ENCODE assay signal across 23 mouse cellular contexts in genomic region chr11:44476445-44476844, GRCm38 (mm10). TPM values are rescaled to one million over a fixed set of nuclear protein-coding genes. Genes with fewer than 3 reads are reported as not detected.
DNase-seq lines count a peak whose midpoint lies in the region; TF ChIP-seq lines count a peak whose summit lies in the region.
"Had no signal": no experiment of that assay in that cellular context is flagged by ENCODE, and none has a peak within 500 bp of the region (broad histone marks: within the 10 kb centered on the region; RNA-seq: fewer than 3 reads in every experiment).

No protein-coding gene starts in this region.

- peaks cover 3 to 6% of the 10 kb centered on the region in 2 experiments; a peak in 3 of 4 replicates for H3K4me1 ChIP-seq in MEL (ENCODE audit: control insufficient read depth in 1 of 2, insufficient read depth in 2 of 2, low read length in 2 of 2)

- TF ChIP-seq EP300 in MEL (IDR thresholded peaks at IDR 0.05; ENCODE audit: low read depth in 1 of 2, low read length in 2 of 2): no peak

- no peak overlapping the region for H3K27ac ChIP-seq in MEL (ENCODE audit: control insufficient read depth, low read depth, low read length)
- H3K27ac ChIP-seq: hindbrain, embryonic 13.5 days; layer of hippocampus, adult 2 months; liver, embryonic 13.5 days; stomach, postnatal 0 days had no signal

- no peaks in the 10 kb centered on the region; the same call in 1 of the 2 replicates for H3K79me2 ChIP-seq in MEL (ENCODE audit: control insufficient read depth, insufficient read depth, low read length, poor library complexity)

- DNase-seq in CD4-positive helper T cell, adult 2 months (ENCODE audit: low read depth, low spot score): peak; percentile 43
- DNase-seq in MEL (ENCODE audit: low read depth, low spot score): peak; percentile 22
- peak; percentile 43 for DNase-seq in induced T-regulatory cell, adult 2 months (ENCODE audit: low read depth)
- peak; percentile 63 for DNase-seq in splenic B cell, adult 2 months (ENCODE audit: low read depth, low spot score)
- no peak for DNase-seq in layer of hippocampus, postnatal 36 days
- no peak for DNase-seq in frontal cortex, postnatal 14 days (ENCODE audit: low spot score in 2 of 2)
- no peak for DNase-seq in left cerebral cortex, postnatal 10 days (ENCODE audit: extremely low spot score in 1 of 2, low spot score in 2 of 2)
- DNase-seq: adrenal gland, postnatal 25 days; cerebellum, postnatal 10 days; forebrain, postnatal 0 days; gastrocnemius, postnatal 36 days; kidney, postnatal 25 days; liver, embryonic 13.5 days; lung, adult 2 months; right cerebral cortex, adult 18-20 months; right cerebral cortex, postnatal 4 days; thymus, postnatal 25 days had no signal

- no peak for TF ChIP-seq CTCF in MEL (IDR thresholded peaks at IDR 0.05 in 2 of 3, conservative IDR thresholded peaks at IDR 0.05 in 1 of 3; ENCODE audit: control insufficient read depth in 1 of 3, insufficient read depth in 1 of 3, low read depth in 2 of 3, low read length in 3 of 3, poor library complexity in 1 of 3, severe bottlenecking in 1 of 3)

- intact Hi-C loops in left cerebral cortex, postnatal 10 days (cut with DNase I): no loop called here

- no peaks in the 10 kb centered on the region for H3K9me3 ChIP-seq in MEL (replicated peaks; ENCODE audit: insufficient read depth, low read length)
- H3K9me3 ChIP-seq: G1E; hindbrain, embryonic 13.5 days; liver, embryonic 13.5 days had no signal

- TF ChIP-seq RAD21 in MEL (IDR thresholded peaks at IDR 0.05; ENCODE audit: low read depth, low read length): no peak

- H3K36me3 ChIP-seq in MEL (ENCODE audit: control insufficient read depth in 1 of 2, insufficient read depth in 2 of 2, low read length in 2 of 2): peaks cover 0 to 11% of the 10 kb centered on the region in 2 experiments; a peak in 2 of 4 replicates
- H3K36me3 ChIP-seq in splenic B cell, adult 2 months (ENCODE audit: control insufficient read depth, insufficient read depth, low read length, poor library complexity, severe bottlenecking): no peaks in the 10 kb centered on the region
- H3K36me3 ChIP-seq: hindbrain, embryonic 13.5 days had no signal

- no peaks in the 10 kb centered on the region for H3K27me3 ChIP-seq in MEL (ENCODE audit: control insufficient read depth in 1 of 2, insufficient read depth in 2 of 2, low read length in 2 of 2)
- H3K27me3 ChIP-seq in splenic B cell, adult 2 months (ENCODE audit: control insufficient read depth, insufficient read depth, low read length, poor library complexity, severe bottlenecking): no peaks in the 10 kb centered on the region
- H3K27me3 ChIP-seq: CH12.LX; hindbrain, embryonic 13.5 days; liver, embryonic 13.5 days had no signal

- TF ChIP-seq POLR2A in MEL (IDR thresholded peaks at IDR 0.05; ENCODE audit: control insufficient read depth in 1 of 2, insufficient read depth in 1 of 2, low read depth in 1 of 2, low read length in 2 of 2, poor library complexity in 1 of 2): no peak

- no peak overlapping the region for H3K9ac ChIP-seq in MEL (ENCODE audit: control insufficient read depth, low read depth, low read length, poor library complexity, severe bottlenecking)
- H3K9ac ChIP-seq: forebrain, postnatal 0 days; hindbrain, embryonic 13.5 days; liver, embryonic 13.5 days had no signal

- no peak overlapping the region for H3K4me3 ChIP-seq in MEL (ENCODE audit: control insufficient read depth in 1 of 2, insufficient read depth in 1 of 2, low read depth in 2 of 2, low read length in 2 of 2)
- H3K4me3 ChIP-seq: hindbrain, embryonic 13.5 days; layer of hippocampus, adult 2 months; liver, embryonic 13.5 days; myocyte had no signal

TF ChIP-seq in MEL, 35 proteins besides CTCF, POLR2A, EP300 and RAD21:
- no peak for TF ChIP-seq ELF1 (IDR thresholded peaks at IDR 0.05; ENCODE audit: low read depth, low read length)
- no peak for TF ChIP-seq GATA1 (IDR thresholded peaks at IDR 0.05; ENCODE audit: low read depth, low read length)
- TF ChIP-seq TBP (IDR thresholded peaks at IDR 0.05; ENCODE audit: low read depth, low read length): no peak
- no peak for TF ChIP-seq UBTF (IDR thresholded peaks at IDR 0.05; ENCODE audit: borderline replicate concordance, insufficient read depth, low read depth, low read length)
- no peak for TF ChIP-seq CHD1 (IDR thresholded peaks at IDR 0.05; ENCODE audit: low read depth, low read length)
- no peak for TF ChIP-seq HCFC1 (IDR thresholded peaks at IDR 0.05; ENCODE audit: low read depth, low read length)
- no peak for TF ChIP-seq RCOR1 (IDR thresholded peaks at IDR 0.05; ENCODE audit: low read depth, low read length)
- TF ChIP-seq MYC (IDR thresholded peaks at IDR 0.05; ENCODE audit: low read depth, low read length): no peak
- no peak for TF ChIP-seq ZMIZ1 (IDR thresholded peaks at IDR 0.05; ENCODE audit: low read depth, low read length)
- TF ChIP-seq NRF1 (IDR thresholded peaks at IDR 0.05; ENCODE audit: insufficient read depth, low read depth, low read length, poor library complexity, severe bottlenecking): no peak
- no peak for TF ChIP-seq ZKSCAN1 (IDR thresholded peaks at IDR 0.05; ENCODE audit: low read depth, low read length)

RNA-seq across cellular contexts. Expression of gene Ublcp1, which starts 6.1 kb away (rescaled TPM):
- 18.8 and 21.1 TPM in 2 replicates for total RNA-seq in MEL (2012; rRNA removed)
- 10 to 100 TPM in 1 of 2 experiments, not detected in 1; 22.2 TPM for polyA plus RNA-seq in MEL (2012; ENCODE audit: insufficient read depth in 1 of 2, insufficient read length in 2 of 2, low read depth in 1 of 2, low replicate concordance in 2 of 2, missing spikeins in 1 of 2)
- 10 to 100 TPM; 45.3 to 51.3 TPM for total RNA-seq in layer of hippocampus, postnatal 36 days (2021)
- total RNA-seq in left cerebral cortex, postnatal 10 days (2021): 10 to 100 TPM; 33.7 to 37.9 TPM

RNA-seq across cellular contexts. Expression of gene Rnf145, which starts 42.3 kb away (rescaled TPM):
- 74.9 and 94.1 TPM in 2 replicates for total RNA-seq in MEL (2012; rRNA removed)
- polyA plus RNA-seq in MEL (2012; ENCODE audit: insufficient read depth in 1 of 2, insufficient read length in 2 of 2, low read depth in 1 of 2, low replicate concordance in 2 of 2, missing spikeins in 1 of 2): 10 to 100 TPM in 1 of 2 experiments, not detected in 1; 73.5 TPM
- 100 to 1,000 TPM in 1 of 2 experiments, 10 to 100 TPM in 1; 98.8 to 105 TPM for total RNA-seq in layer of hippocampus, postnatal 36 days (2021)
- total RNA-seq in left cerebral cortex, postnatal 10 days (2021): 100 to 1,000 TPM in 1 of 2 experiments, 10 to 100 TPM in 1; 95.9 to 106 TPM

Comparison
In these comparisons a context has a peak if more than half of its experiments do, and no peak if none do; other contexts are left out.
1. DNase-seq: peak in CD4-positive helper T cell, adult 2 months (single experiment), MEL (single experiment), induced T-regulatory cell, adult 2 months (single experiment) and splenic B cell, adult 2 months (single experiment); none in layer of hippocampus, postnatal 36 days (0 of 2), frontal cortex, postnatal 14 days (0 of 2) and left cerebral cortex, postnatal 10 days (0 of 2).